Mouse (Mus musculus) embryonic facial prominence, embryonic 14.5 days (tissue): ENCODE results near the gene Megf11. TPM values are rescaled to one million over a fixed set of nuclear protein-coding genes. Genes with fewer than 3 reads are reported as not detected.
A peak's percentile ranks its signal among the peaks of the same experiment; 100 is the strongest.

ENCODE experiments used
- ATAC-seq: fragments of 200-750 bp; cut with Nextera tagmentation; 2 replicates; pipeline ENCODE4 v1.8.0; 2017; ENCODE audit warnings: low read depth, moderate number of reproducible peaks, moderate TSS enrichment
- DNase-seq: peaks from one replicate; pipeline ENCODE4 v3.0.0-alpha.2; 2015; ENCODE audit warnings: low spot score
- H3K27ac ChIP-seq: fragments of 300-500 bp; sonication (generic); replicated peaks from 2 replicates; pipeline ENCODE4 v1.5.1; 2014; ENCODE audit warnings: low read depth, mild to moderate bottlenecking, low read length, moderate library complexity
- H3K27me3 ChIP-seq: fragments of 300-500 bp; sonication (generic); replicated peaks from 2 replicates; pipeline ENCODE4 v1.6.1; 2014; ENCODE audit warnings: low read length; ENCODE audit not compliant: control insufficient read depth, insufficient read depth
- H3K36me3 ChIP-seq: fragments of 300-500 bp; sonication (generic); 2 replicates; pipeline ENCODE4 v1.6.1; 2014; ENCODE audit warnings: low read length, mixed read lengths; ENCODE audit not compliant: control insufficient read depth, insufficient read depth
- H3K4me1 ChIP-seq: fragments of 300-500 bp; sonication (generic); 2 replicates; pipeline ENCODE4 v1.6.1; 2014; ENCODE audit warnings: antibody characterized with exemption, low read length; ENCODE audit not compliant: control insufficient read depth, insufficient read depth
- H3K4me2 ChIP-seq: fragments of 300-500 bp; sonication (generic); 2 replicates; pipeline ENCODE4 v1.6.1; 2014; ENCODE audit warnings: low read depth, mild to moderate bottlenecking, low read length, moderate library complexity, mixed read lengths
- H3K4me3 ChIP-seq: fragments of 300-500 bp; sonication (generic); 2 replicates; pipeline ENCODE4 v1.5.1; 2014; ENCODE audit warnings: low read depth, mild to moderate bottlenecking, low read length
- H3K9ac ChIP-seq: fragments of 300-500 bp; sonication (generic); 2 replicates; pipeline ENCODE4 v1.6.1; 2014; ENCODE audit warnings: low read depth, mild to moderate bottlenecking, low read length, moderate library complexity, mixed read lengths
- H3K9me3 ChIP-seq: fragments of 300-500 bp; sonication (generic); 2 replicates; pipeline ENCODE4 v1.6.1; 2016; ENCODE audit warnings: low read length; ENCODE audit not compliant: control insufficient read depth
- WGBS: fragments of 180-500 bp; shearing (Covaris S2); extraction: QIAGEN DNeasy Blood & Tissue Kit; methylation state at CpG from one replicate; pipeline ENCODE4 v1.1.7; 2014; 5-methylcytosine and 5-hydroxymethylcytosine counted together
- polyA plus RNA-seq: library from polyadenylated mRNA; unstranded; fragments of >200 nt; fragmentation: Nextera tagmentation; extraction: Ambion mirVana; gene quantifications from 2 replicates; pipeline ENCODE4 v1.2.1, GENCODE M21; 2014

Gene Megf11
- polyA plus RNA-seq, 1 experiment from 2014 or later = 1.3 TPM

DNA sequence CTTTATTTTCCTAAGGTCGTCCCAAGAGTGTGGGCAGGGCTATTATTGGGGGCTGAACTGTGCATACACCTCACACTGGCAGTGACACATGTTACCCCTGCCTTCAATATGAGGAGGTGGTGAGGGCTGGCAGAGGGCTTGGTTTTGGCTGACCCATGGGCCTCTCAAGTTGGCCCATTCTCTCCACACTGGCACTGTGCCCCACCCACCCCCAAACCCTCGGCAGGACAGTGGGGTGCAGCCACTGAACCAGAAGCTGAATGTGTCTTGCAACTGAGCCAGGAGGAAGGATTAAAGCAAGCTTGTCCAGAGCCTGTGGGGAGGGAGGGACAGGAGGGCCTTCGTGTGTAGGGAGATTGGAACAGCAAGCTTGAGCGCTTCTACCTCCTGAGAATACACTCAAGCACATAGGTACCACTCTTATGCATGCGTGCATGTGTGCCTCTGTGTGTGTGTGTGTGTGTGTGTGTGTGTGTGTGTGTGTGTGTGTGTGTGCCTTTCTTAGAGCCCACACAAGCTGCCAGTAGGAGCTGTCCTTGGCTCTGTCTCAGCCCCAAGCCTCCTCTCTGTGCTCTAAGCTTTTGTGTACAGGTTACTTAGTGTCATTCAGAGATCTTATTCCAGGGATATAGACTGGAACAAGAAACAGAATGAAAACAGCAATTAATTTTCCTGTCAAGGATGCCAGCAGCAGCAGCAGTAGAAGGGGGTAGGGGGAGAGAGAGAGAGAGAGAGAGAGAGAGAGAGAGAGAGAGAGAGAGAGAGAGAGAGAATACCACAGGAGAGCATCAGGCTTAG, 236.3 kb downstream of the Megf11 start:
- Histone ChIP-seq H3K4me1 (no peaks in the 10 kb centered on the region), H3K27me3 (no peaks in the 10 kb centered on the region), H3K27ac (no peak overlapping the region), H3K4me2 (no peak overlapping the region), H3K4me3 (no peak overlapping the region), H3K36me3 (no peaks in the 10 kb centered on the region), H3K9me3 (no peaks in the 10 kb centered on the region), H3K9ac (no peak overlapping the region)
- 51% methylated on average over 5 of the region's 5 CpGs for WGBS
- no peak for DNase-seq
- no peak for ATAC-seq

DNA sequence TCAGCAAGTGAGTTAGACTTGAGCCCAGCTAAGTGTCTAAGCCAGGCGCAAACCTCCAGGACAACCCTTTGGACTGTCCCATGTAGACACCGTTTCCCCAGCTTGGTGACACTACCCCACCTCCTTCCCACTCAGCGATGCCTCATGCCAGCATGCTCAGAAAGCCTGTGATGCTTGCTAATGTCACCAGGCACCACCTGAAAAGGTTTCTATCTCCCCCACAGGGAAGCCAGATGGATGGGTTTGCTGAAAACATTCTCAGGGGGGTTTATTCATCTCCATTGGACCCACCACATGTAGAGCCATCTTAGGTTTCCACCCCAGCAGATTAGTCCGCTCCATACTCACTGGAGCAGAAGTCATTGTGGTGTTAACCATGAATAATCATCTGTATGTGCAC, 237.9 kb downstream of the Megf11 start:
- H3K27me3 ChIP-seq = no peaks in the 10 kb centered on the region

DNA sequence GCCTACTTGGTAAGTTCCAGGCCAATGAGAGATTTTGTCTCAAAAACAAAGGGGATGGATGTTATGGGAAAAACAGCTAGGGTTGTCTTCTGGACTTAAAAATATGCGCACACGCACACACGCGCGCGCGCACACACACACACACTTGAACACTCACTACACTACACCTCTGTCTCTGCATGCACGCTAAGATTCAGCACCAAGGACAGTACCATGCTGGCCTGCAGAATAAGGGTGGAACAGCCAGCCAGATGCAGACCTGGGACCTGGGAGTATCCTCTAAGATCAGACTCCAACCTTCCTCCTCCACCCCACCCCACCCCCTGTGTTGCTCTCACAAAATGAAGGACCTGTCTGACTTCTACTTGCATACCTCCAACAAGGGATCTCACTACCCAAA, 239.1 kb downstream of the Megf11 start:
- Histone ChIP-seq H3K4me2 (no peak overlapping the region), H3K9me3 (no peaks in the 10 kb centered on the region), H3K36me3 (no peaks in the 10 kb centered on the region), H3K4me1 (no peaks in the 10 kb centered on the region), H3K4me3 (no peak overlapping the region), H3K27ac (no peak overlapping the region), H3K9ac (no peak overlapping the region), H3K27me3 (no peaks in the 10 kb centered on the region)
- WGBS = 56% methylated on average over 8 of the region's 8 CpGs
- no peak for ATAC-seq
- DNase-seq = peak; percentile 87

More for the DNA sequence above, 237.9 kb downstream of the Megf11 start:
- Histone ChIP-seq H3K4me1 (no peaks in the 10 kb centered on the region), H3K27ac (no peak overlapping the region), H3K36me3 (no peaks in the 10 kb centered on the region), H3K9ac (no peak overlapping the region), H3K4me2 (no peak overlapping the region), H3K9me3 (no peaks in the 10 kb centered on the region), H3K4me3 (no peak overlapping the region)
- DNase-seq (no peak), ATAC-seq (no peak)
- WGBS = 94% methylated on average over 4 of the region's 4 CpGs

DNA sequence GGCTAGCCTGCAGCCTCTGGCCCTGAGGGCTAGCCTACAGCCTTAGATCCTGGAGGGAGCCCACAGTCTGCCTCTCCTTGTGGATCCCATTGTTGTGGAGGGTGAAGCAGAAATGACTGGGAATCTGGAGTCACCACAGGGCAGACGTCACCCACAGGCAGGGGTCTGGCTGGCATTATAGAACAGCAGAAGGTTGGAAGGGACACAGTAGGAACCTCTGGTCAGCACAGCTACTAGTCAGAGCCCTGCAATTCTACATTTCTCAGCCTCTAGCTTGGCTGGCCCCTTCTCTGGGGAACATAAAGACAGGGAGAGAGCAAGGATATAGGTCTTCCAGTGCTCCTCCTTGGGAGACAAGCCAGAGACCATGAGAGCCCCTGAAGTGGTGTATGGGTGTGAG, 244.4 kb downstream of the Megf11 start:
- Histone ChIP-seq H3K9ac (no peak overlapping the region), H3K9me3 (no peaks in the 10 kb centered on the region), H3K36me3 (no peaks in the 10 kb centered on the region), H3K4me1 (no peaks in the 10 kb centered on the region), H3K4me3 (no peak overlapping the region), H3K27ac (no peak overlapping the region), H3K4me2 (no peak overlapping the region), H3K27me3 (no peaks in the 10 kb centered on the region)
- no peak for DNase-seq
- 50% methylated on average over 1 of the region's 1 CpGs for WGBS
- no peak for ATAC-seq

DNA sequence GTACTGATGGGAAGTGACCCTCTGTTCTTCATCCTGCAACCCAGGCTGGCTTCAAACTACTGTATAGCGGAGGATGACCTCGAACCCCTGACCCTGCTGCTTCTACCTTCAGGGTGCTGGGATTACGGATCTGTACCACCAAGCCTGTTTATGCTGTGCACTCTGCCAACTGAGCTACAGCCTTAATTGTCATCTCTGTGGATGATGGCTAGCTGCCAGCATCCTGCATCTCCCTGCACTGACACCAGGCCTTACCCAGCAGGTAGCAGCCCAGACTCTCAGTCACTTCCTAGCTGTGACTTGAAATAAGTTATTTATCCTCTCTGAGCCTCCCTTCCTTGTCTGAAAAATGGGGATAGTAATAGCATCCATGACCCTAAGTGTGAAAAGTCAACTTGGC, 247.7 kb downstream of the Megf11 start:
- no peak for DNase-seq
- Histone ChIP-seq H3K27me3 (0 out of 2 replicates have a peak, but pooled peaks cover 6% of the 10 kb centered on the region), H3K4me1 (no peaks in the 10 kb centered on the region), H3K9ac (no peak overlapping the region), H3K27ac (no peak overlapping the region), H3K4me2 (no peak overlapping the region), H3K36me3 (no peaks in the 10 kb centered on the region), H3K4me3 (no peak overlapping the region), H3K9me3 (no peaks in the 10 kb centered on the region)
- ATAC-seq = no peak
- WGBS = 87% methylated on average over 3 of the region's 3 CpGs

DNA sequence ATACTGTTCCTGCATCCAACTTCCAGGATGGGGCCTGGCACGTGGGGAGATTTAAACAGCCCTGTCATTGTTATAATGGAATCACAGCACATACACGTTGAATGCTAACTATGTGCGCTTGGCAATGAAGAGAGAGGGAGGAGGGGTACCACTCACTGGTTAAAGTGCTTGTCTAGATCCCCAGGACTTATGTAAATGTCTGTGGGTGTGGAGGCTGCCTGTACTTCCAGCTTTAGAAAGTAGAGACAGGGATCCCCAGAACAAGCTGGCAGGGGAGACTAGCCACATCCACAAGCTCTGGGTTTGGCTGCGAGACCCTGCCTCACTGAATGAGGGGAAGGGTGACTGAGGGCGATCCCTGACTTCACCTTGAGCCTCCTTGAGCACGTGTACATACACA, 250.7 kb downstream of the Megf11 start:
- DNase-seq (no peak), ATAC-seq (no peak)
- no peak overlapping the region for H3K4me3 ChIP-seq
- H3K4me2 ChIP-seq = no peak overlapping the region
- H3K9ac ChIP-seq = no peak overlapping the region
- no peaks in the 10 kb centered on the region for H3K9me3 ChIP-seq
- H3K4me1 ChIP-seq = no peaks in the 10 kb centered on the region
- H3K36me3 ChIP-seq = no peaks in the 10 kb centered on the region
- H3K27me3 ChIP-seq = 0 out of 2 replicates have a peak, but pooled peaks cover 6% of the 10 kb centered on the region
- WGBS = 58% methylated on average over 6 of the region's 6 CpGs
- no peak overlapping the region for H3K27ac ChIP-seq

DNA sequence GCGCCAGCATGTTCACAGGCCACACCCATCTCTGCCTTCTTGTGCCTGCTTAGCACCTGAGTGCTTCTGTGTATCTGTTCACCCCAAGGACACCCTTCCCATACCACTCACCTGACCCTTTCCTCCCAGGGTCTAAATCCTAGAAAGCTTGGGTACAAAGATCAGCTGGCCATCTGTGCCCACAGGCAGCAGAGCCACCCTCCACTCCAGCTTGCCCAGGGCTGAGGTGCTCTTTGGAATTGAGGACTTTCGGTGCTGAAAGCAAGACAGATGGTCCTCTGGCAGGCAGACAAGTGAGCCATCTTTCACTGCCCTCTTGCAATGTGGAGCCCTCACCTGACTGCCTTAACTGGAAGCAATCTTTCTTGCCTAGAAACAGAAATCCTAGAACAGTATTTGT, 251.5 kb downstream of the Megf11 start:
- H3K27ac ChIP-seq = no peak overlapping the region
- ATAC-seq (no peak), DNase-seq (no peak)
- no peaks in the 10 kb centered on the region for H3K9me3 ChIP-seq
- 68% methylated on average over 2 of the region's 2 CpGs for WGBS
- H3K9ac ChIP-seq = no peak overlapping the region
- H3K4me3 ChIP-seq = no peak overlapping the region
- H3K27me3 ChIP-seq = 0 out of 2 replicates have a peak, but pooled peaks cover 6% of the 10 kb centered on the region
- H3K4me1 ChIP-seq = no peaks in the 10 kb centered on the region
- H3K36me3 ChIP-seq = no peaks in the 10 kb centered on the region
- no peak overlapping the region for H3K4me2 ChIP-seq

DNA sequence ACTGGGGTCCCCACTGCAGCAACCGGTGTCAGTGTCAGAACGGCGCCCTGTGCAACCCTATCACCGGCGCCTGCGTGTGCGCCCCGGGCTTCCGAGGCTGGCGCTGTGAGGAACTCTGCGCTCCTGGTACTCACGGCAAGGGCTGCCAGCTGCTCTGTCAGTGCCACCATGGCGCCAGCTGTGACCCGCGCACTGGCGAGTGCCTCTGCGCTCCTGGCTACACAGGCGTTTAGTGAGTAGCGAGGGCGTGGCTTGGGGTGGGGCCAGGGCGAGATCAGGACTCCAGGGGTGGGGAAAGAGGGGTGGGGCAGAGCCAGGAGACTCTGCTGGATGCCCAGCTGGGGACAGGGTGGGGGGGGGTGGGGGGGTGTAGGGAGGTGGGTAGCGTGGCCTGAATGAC, 252.8 kb downstream of the Megf11 start:
- WGBS = 3% methylated on average over 14 of the region's 22 CpGs
- Histone ChIP-seq H3K36me3 (no peaks in the 10 kb centered on the region), H3K9me3 (no peaks in the 10 kb centered on the region), H3K9ac (no peak overlapping the region), H3K27me3 (0 out of 2 replicates have a peak, but pooled peaks cover 6% of the 10 kb centered on the region), H3K27ac (no peak overlapping the region), H3K4me1 (no peaks in the 10 kb centered on the region), H3K4me3 (peak overlapping the region; percentile 7; the same call in 1 of the 2 replicates), H3K4me2 (peak overlapping the region; percentile 43)
- DNase-seq (peak; percentile 56), ATAC-seq (no peak)

DNA sequence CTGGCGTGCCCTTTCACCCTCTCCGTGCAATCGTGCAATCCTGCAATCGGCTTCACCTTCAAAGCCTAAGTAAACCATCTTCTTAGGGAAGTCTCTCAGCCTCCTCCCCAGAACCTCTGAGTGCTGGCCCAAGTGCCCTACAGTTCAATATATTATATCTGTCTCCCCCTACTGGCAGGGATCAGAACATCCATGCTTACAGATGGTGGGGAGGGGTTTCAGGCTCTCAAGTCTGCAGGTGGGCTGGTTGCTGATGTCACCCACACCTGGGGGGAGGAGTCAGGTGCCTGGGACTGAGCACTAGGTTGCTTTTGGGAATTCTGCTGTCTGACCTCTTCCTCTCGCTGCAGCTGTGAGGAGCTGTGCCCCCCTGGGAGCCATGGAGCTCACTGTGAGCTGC, 254.2 kb downstream of the Megf11 start:
- Histone ChIP-seq H3K4me1 (no peaks in the 10 kb centered on the region), H3K4me3 (no peak overlapping the region), H3K36me3 (no peaks in the 10 kb centered on the region), H3K27me3 (0 out of 2 replicates have a peak, but pooled peaks cover 6% of the 10 kb centered on the region), H3K9ac (no peak overlapping the region), H3K27ac (no peak overlapping the region), H3K9me3 (no peaks in the 10 kb centered on the region), H3K4me2 (no peak overlapping the region)
- ATAC-seq (no peak), DNase-seq (peak; percentile 79)
- 6% methylated on average over 5 of the region's 5 CpGs for WGBS
